Mouse (Mus musculus): ENCODE data around the gene Cdk12.
"Not testable (repeated sequence)": the region's sequence is repeated elsewhere in the genome, so short reads cannot be mapped to it uniquely, and the experiment has no call there.

Gene Cdk12

DNA sequence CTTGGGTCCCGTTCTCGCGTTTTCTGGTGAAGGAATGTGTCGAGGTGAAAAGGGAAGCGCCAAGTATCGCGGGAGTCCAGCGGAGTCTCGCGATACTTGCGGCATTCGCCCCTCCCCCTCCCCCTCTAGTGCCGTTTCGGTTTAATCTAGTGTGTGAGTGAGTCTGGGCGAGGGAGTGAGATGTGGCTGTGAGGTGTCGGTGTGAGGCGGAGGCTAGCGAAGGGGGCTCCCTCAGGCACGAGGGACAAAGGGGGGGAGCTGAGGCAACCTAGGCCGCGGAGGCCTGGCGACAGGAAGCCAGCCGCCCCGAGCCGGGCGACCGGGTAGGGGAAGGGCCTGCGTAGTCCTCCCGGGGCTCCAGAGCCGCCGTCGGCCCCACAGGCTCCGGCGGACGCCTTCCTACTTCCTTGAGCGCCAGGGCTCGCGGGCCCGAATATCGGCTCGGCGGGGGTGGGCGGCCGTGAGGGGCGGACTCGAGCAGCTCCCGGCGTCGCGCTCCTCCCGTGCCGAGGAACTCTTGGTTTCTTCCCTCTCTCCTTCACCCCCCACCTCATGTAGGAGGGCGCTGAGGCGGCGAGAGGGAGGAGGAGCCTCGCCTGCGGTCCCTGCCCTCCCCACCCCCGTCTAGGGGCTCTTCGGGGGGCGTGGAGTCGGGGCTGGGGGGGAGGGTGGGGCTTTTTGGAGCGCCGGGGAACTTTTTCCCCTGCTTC is at the start of gene Cdk12:
Gene Cdk12, plus strand, starts transcription at position 419 of the 710 bp plus-strand sequence.
- peak; percentile 100 for DNase-seq (ENCODE audit: low spot score)

DNA sequence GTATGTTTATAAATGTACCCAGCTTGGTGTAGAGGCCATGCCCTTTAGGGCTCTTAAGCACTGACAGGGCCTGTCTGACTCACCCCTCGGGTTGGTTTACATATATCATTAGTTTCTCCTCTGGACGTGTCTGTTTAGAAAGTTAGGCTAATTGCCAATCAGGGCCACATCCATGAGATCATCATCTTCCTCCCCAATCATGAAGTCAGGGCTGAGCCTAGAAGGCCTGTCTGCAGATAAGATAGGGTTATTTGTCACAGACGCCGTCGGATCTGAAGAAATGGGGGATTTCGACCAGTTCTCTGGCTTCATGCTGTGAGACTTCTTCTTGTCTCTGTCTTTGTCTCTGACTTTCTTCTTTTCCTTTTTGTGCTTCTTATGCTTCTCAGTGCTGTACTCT is 47.8 kb upstream of the Cdk12 start:
- no peak for DNase-seq (ENCODE audit: low spot score)

DNA sequence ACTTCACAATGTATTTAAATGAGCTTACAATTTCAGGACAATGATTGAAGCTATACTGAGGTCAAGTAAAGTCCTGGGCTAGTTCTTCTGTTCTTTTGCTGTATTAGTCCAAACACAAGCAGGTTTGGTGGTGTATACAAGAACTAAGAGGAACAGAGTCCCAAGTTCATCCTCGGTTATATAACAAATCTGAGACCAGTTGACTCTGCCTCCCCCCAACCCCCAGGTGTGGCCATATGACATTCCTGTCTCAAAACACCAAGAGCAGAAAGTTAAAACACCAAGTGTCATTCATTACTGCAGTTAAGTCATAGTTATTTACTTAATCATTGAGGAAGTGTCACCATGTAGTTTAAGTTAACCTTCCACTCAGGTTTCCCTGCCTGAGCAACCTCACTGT is 34.5 kb upstream of the Cdk12 start:
- DNase-seq (ENCODE audit: low spot score): no peak

DNA sequence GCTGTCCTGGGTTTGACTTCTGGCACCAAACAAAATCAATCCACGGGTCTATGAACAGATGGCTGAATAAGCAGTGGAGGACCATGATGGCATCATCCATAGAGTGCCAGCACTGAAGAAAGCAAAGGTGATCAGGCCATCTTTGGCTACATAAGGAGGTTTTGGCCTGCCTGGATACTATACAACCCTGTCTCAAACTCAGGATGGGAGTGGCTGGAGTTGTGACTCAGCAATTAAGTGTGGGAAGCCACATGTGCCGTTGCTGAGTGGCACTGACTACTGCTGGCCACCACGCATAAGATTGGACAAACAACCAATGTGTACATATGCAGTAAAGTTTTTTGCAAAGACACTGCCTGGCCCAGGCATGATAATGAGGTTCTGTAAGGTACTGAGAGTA is 20.7 kb upstream of the Cdk12 start:
- not testable (repeated sequence) for DNase-seq (ENCODE audit: low spot score)

DNA sequence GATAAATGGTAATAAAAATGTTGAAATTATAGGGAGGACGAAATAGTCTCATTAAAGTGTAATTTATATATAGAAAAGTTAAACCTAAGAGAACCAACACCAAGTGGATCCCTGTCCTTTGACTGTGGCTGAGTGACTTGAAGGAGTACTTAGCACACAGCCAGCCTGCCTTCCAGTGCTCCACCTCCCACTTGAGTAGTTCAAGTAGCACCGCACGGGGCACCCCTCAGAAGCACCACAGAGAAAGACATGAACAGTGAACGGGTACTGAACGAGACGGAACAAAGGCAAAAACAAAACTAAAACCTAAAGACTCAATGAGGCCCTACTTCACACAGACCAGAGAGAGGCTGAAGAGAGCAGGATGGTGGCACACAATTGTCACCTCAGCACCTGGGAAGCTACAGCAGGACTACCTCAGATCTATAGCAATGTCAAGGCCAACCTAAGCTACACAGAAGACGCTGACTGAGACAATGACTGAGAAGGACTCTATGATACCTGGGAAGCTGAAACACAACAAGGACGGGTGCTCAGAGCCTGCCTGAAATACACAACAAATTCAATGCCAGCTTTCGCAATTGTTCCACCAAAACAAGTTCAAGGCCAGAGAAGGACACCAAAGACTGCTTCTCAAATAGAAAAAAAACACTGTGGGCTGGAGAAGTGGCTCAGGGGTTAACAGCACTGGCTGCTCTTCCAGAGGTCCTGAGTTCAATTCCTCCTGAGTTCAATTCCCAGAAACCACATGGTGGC is 15.0 kb upstream of the Cdk12 start:
- DNase-seq (ENCODE audit: low spot score): no peak

DNA sequence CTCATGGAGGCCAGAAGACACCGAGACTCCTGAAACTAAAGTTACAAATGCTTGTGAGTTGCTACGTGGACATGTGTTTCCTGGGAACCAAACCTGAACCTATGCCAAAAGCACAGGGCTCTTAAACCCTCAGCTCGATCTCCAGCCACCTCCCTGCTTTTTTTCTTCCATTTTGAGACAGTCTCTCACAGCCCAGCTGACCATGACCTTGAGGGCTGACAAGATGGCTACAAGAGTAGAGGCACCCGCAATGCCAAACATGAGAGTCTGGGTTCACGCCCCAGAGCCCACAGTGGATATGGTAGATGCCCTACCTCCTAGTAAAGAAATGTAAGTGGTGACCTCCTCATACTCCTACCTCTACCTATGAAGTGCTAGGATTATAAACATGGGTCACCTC is 12.0 kb upstream of the Cdk12 start:
- DNase-seq (ENCODE audit: low spot score): no peak

DNA sequence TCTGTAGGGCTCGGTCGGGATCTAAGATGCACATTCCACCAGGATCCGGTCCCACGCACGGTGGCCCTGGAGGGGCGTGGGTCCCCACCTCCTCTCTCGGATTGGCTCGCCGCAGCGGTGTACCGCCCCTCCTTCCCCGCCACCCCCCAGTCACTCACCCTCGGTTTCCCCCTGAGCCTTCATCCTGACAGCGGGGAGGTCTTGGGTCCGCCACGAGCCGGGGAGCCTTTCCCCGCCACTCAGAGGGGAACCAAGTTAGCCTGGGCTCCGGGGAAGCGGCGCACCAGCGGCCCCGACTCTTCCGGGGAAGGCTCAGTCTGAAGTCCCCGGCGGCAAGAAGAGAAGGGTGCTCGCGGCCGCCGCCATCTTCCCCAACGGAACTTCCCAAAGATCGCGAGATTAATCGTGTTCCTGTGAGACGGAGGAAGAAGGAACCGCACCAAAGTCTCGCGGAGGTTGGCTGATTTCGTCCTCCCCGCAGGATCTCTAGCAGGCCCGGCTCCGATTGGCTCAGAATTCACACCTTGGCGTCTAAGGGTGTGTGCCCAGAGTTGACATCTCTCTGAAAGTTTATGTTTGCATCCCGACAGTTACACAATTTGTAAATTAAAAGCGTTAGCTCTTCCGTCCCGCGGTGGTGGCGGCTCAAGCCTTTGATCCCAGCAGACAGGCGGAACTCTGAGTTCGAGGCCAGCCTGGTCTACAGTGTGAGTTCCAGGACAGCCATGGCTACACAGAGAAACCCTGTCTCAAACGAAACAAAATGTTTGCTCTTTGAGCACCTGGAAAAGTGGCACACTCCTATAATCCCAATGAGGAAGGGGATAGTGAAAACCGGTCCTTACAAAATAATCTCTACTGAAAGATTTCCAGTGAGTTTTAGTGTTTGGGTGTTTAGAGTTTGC is 9.7 kb upstream of the Cdk12 start, which contains the start of gene Med1:
Gene Med1, minus strand, starts transcription at position 393 of the 905 bp plus-strand sequence.
- DNase-seq (ENCODE audit: low spot score): peak; percentile 99

DNA sequence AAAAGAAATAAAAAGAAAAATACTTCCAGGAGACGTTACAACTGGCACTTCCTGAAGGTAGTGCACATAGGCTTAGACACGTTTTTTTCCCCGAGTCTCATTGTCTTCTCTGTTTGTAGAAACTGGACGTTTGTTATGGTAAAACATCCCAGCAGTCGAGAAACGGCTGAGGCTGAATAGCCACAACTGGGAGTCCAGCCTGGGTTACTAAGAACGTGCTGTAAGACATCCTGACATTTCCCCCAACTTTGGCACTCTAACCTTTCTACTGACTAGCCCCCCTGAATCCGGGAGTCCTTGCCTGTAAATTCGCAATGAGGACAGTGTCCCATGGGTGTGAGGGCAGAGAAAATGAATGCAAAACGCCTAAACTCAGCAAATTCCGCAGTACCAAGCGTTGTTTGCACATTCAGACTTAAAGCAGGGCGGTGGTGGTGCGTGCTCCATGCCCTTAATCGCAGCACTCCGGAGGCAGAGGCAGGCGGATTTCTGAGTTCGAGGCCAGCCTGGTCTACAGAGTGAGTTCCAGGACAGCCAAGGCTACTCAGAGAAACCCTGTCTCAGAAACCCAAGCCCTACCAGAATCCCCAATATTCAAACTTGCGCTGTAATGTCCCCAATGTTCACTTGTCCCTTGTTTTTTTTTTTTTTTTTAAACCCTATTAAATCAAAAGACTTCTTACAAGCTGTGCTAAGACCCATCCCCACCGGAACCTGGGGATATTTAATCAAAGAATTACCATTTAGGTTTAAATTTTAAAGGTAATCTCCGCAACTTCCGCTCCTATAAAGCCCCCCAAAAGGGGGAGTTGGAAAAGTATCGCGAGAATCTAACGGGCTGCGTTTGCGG is 843 bp upstream of the Cdk12 start:
- peak; percentile 54 for DNase-seq (ENCODE audit: low spot score)

DNA sequence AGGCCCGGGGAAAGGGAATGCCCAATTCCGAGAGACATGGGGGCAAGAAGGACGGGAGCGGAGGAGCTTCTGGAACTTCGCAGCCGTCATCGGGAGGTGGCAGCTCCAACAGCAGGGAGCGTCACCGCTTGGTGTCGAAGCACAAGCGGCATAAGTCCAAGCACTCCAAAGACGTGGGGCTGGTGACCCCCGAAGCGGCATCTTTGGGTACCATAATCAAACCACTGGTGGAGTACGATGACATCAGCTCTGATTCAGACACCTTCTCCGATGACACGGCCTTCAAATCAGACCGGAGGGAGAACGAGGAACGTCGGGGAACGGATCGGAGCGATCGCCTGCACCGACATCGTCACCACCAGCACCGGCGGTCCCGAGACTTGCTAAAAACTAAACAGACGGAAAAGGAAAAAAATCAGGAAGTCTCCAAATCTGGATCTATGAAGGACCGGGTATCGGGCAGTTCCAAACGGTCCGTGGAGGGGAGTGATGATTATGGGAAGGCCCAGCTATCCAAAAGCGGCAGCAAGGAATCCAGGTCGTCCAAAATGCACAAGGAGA is 572 bp downstream of the Cdk12 start:
- no peak for DNase-seq (ENCODE audit: low spot score)

DNA sequence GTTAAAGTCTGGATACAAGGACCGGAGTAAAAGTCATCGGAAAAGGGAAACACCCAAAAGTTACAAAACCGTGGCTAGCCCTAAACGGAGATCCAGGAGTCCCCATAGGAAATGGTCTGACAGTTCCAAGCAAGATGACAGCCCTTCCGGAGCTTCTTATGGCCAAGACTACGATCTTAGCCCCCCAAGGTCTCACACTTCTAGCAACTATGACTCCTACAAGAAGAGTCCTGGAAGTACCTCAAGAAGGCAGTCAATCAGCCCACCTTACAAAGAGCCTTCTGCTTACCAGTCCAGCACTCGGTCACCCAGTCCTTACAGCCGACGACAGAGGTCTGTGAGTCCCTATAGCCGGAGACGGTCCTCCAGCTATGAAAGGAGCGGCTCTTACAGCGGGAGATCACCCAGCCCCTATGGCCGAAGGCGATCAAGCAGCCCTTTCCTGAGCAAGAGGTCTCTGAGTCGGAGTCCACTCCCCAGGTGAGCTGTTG is 1.1 kb downstream of the Cdk12 start:
- peak; percentile 34 for DNase-seq (ENCODE audit: low spot score)

DNA sequence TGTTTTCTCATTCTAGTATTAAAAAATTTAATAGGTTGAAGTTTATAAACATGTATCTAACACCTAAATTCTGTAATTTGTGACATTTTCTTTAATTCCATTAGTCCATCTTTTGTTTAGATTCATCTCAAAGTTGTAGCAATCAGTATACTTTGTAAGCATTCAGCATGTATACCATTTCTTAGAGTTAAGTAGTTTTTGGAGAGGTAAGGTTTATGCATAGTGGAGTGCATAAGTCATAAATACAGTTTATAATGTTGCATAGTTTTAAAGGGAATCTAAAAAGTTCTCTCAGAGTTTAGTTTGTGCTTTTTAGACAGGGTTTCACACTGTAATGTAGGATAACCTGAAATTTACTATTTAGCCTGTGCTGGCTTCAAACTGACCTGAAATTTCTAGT is 2.6 kb downstream of the Cdk12 start:
- no peak for DNase-seq (ENCODE audit: low spot score)

DNA sequence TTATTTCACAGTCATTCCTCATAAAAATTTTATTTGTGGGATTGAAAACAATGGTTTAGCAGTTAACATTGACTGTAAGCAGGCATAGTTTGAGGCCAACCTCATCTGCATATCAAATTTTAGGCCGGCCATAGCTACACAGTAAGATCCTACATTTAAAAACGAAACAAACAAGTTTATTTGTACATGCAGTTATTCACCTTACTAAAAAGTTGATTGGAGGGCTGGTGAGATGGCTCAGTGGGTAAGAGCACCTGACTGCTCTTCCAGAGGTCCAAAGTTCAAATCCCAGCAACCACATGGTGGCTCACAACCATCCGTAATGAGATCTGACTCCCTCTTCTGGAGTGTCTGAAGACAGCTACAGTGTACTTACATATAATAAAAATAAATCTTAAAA is 3.4 kb downstream of the Cdk12 start:
- not testable (repeated sequence) for DNase-seq (ENCODE audit: low spot score)

DNA sequence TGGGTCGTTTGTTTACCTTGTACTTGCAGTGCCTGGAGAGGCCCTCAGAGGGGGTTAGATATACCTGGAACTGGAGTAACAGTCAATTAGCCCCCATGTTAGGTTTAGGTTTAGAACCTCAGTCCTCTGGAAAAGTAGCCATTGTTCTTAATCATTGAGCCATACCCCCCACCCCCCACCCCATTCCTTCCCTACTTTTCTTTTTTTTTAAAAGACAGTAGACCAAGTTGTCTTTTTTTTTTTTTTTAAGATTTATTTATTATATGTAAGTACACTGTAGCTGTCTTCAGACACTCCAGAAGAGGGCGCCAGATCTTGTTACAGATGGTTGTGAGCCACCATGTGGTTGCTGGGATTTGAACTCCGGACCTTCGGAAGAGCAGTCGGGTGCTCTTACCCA is 6.8 kb downstream of the Cdk12 start:
- not testable (repeated sequence) for DNase-seq (ENCODE audit: low spot score)

DNA sequence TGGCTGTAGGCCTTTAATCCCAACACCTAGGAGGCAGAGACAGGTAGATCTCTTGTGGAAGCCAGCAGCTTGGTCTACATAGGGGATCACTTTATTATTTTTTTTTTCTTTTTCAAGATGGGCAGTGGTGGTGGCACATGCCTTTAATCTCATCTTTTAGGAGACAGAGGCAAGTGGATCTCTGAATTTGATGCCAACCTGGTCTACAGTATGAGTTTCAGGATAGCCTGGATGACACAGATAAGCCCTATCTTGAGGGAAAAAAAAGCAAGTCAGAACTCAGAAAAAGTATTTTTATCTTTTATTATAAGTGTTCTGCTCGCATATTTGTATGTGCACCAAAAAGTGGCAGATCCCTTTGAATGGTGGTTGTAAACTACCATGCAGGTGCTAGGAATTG is 10.5 kb downstream of the Cdk12 start:
- no peak for DNase-seq (ENCODE audit: low spot score)

DNA sequence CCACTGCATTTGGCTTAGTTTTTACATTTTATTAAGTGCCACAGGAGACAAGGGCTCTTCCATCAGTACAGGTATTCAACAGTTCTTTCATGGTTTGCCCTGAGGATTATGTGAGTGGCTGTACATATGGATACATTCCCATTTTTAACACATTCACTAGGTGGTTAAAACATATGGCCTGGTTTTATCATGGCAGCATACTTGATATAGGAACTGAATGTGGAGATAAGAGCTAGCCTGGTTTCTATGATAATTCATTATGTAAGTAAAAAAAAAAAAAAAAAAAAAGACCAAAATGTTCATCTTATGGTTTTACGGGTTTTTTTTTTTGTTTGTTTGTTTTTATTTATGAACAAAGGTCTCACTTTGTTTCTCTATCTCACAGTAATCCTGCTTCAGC is 23.5 kb downstream of the Cdk12 start:
- no peak for DNase-seq (ENCODE audit: low spot score)

DNA sequence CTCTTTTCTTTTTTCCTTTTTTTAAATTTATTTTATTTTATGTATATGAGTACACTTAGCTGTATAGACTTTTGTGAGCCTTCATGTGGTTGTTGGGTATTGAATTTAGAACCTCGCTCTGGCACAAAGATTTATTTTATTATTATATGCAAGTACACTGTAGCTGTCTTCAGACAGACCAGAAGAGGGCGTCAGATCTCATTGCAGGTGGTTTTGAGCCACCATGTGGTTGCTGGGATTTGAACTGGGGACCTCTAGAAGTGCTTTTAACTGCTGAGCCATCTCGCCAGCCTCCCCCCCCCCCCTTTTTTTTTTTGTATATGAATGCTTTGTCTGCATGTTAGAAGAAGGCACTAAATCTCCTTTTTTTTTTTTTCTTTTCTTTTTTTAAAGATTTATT is 35.6 kb downstream of the Cdk12 start:
- DNase-seq (ENCODE audit: low spot score): no peak

DNA sequence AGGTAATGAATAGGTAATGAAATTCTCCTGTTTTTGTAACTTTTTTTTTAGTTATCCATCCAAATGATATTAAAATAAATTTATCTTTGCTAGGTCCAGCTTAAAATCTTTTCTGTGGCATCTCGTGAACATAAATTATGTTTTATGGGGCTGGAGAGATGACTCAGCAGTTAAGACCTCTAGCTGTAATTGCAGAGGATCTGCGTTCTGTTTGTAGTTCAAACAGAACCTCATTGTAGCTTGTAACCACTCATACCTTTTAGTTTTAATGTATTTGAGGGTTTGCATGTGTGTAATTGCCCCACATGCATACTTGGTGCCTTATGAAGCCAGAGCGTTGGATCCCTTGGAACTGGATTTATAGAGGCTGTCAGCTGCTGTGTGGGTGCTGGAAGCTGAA is 36.1 kb downstream of the Cdk12 start:
- no peak for DNase-seq (ENCODE audit: low spot score)

DNA sequence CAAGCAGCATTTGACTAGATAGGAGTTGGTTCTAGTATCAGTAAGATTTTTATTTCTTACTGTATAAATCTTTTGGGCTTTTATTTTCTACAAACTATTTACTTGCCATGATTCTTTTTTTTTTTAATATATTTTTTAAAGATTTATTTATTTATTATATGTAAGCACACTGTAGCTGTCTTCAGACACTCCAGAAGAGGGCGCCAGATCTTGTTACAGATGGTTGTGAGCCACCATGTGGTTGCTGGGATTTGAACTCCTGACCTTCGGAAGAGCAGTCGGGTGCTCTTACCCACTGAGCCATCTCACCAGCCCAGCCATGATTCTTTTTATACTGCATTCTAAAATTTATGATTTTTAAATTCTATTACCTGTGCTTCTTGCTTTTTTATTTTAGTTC is 40.1 kb downstream of the Cdk12 start:
- DNase-seq (ENCODE audit: low spot score): not testable (repeated sequence)

DNA sequence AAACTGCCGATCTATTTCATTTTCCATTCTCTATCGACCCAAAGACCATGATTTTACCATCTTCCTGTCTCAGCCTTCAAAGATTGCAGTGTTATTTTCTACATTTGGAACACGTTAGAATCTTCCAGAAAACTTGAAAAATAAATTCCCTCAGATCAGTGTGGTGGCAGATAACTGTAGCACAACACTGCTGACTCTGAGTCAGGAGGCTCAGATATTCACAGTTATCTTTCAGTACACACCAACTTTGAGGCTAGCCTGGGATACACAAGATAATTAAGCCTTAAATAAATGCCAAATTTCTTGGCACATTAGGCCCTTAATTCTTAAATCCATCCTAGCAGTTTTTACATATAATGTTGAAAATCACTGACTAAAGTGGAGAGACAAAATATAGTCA is 41.6 kb downstream of the Cdk12 start:
- no peak for DNase-seq (ENCODE audit: low spot score)

DNA sequence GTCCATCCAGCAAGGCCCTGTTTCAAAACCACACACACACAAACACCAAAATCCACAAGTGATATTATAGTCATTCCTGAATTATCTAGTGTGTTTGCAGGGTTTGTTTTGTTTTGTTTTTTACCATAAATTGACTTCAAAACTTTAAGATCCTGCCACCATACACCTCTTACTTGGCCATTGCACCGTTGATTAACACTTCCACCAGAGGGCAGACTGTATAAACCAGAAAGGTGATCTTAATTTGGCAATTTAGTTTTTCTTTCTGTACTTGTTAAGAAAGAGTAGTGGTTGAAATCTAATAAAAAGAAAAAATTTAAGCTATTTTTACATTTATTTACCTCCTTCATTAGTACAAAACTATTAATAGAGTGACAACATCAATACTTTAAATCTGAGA is 44.5 kb downstream of the Cdk12 start:
- no peak for DNase-seq (ENCODE audit: low spot score)

DNA sequence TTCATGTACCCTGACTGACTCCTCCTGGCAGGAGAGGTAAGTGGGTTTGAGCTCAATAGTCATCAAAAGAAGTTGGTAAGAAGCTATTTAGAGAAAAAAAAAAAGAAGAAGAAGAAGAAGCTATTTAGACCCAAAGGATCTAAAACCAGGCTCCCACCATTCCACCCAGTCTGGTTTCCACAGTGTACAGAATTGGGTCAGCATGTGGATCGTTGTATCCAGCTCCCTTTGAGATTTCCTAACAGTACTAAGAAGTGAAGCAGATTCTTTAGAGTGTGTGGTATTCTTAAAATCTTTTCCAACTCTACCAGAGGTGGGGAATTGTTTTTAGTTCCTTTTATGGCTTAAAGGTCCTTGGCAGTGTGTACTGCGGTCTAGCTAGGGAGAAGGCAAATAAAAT is 50.9 kb downstream of the Cdk12 start:
- no peak for DNase-seq (ENCODE audit: low spot score)

Data from embryo, embryonic 10.5 days (tissue).